Mouse (Mus musculus): ENCODE measurements at regions not wholly inside any gene's neighbourhood (a gene's known extent, or its start where the extent isn't known, plus 50 kb on each side); places are given as distances from the start of the nearest gene placed in this dataset.

- whole genome bisulfite sequencing = 94% methylated on average over 1 of the region's 1 CpGs
- Histone ChIP-seq H3K4me2 (replicated peaks; ENCODE audit: low read depth, low read length, severe bottlenecking) (no peak overlapping the region), H3K9me3 (ENCODE audit: control insufficient read depth, low read length) (no peaks in the 10 kb centered on the region), H3K4me3 (replicated peaks; ENCODE audit: low read length) (no peak overlapping the region), H3K27ac (replicated peaks; ENCODE audit: low read depth, low read length) (no peak overlapping the region), H3K36me3 (ENCODE audit: control insufficient read depth, insufficient read depth, low read length) (no peaks in the 10 kb centered on the region), H3K4me1 (ENCODE audit: control insufficient read depth, insufficient read depth, low read length) (no peaks in the 10 kb centered on the region), H3K9ac (ENCODE audit: low read depth, low read length, severe bottlenecking) (no peak overlapping the region), H3K27me3 (ENCODE audit: control insufficient read depth, insufficient read depth, low read length) (no peaks in the 10 kb centered on the region)
- no peak for TF ChIP-seq POLR2A (IDR thresholded peaks at IDR 0.05; ENCODE audit: borderline replicate concordance, extremely low read depth, insufficient read depth, insufficient read length)
- no peak for ATAC-seq (ENCODE audit: low FRiP score, low read depth)
- DNase-seq (ENCODE audit: low spot score) = no peak
Measured at GRCm38 (mm10) chr2:147980408-147980807, 66.4 kb downstream of the Foxa2 start.

DNA sequence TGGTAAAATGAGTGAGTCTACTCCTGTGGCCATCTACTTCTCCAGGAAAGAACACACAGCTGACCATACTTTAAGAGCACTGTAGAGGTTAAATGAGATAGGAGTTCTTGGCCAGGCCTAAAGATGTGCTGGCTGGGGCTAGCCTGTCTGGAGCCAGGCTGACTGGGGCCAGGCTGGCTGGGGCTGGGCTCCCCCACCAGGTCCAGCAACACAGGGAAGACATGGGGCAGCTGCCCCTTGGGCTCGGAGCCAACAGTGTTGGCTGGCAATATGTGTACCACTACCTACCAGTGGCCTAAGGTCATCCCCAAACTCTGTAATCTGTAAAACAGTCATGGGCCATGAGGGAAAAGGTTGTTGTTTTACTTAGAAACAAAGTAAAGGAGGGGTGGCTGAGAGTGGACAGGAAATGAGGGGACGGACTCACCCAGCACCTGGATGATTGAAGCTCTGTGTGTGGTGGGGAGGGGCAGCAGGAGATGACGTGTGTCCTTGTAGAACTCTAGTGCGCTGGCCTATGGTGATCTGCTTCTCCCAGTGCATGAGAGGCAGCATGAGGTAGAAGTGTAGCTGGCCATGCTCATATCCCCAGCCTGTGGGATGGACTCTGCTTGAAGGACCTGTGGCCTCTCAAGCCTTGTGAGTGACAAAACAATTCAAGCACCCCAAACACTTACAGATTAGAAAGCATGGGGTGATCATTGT lies 67.0 kb downstream of the Foxa2 start:
- Histone ChIP-seq H3K9ac (ENCODE audit: low read depth, low read length, severe bottlenecking) (no peak overlapping the region), H3K4me1 (ENCODE audit: control insufficient read depth, insufficient read depth, low read length) (no peaks in the 10 kb centered on the region), H3K27ac (replicated peaks; ENCODE audit: low read depth, low read length) (no peak overlapping the region), H3K9me3 (ENCODE audit: control insufficient read depth, low read length) (no peaks in the 10 kb centered on the region), H3K36me3 (ENCODE audit: control insufficient read depth, insufficient read depth, low read length) (no peaks in the 10 kb centered on the region), H3K4me3 (replicated peaks; ENCODE audit: low read length) (no peak overlapping the region), H3K4me2 (replicated peaks; ENCODE audit: low read depth, low read length, severe bottlenecking) (no peak overlapping the region), H3K27me3 (ENCODE audit: control insufficient read depth, insufficient read depth, low read length) (no peaks in the 10 kb centered on the region)
- no peak for TF ChIP-seq POLR2A (IDR thresholded peaks at IDR 0.05; ENCODE audit: borderline replicate concordance, extremely low read depth, insufficient read depth, insufficient read length)
- 81% methylated on average over 4 of the region's 4 CpGs for WGBS
- ATAC-seq (ENCODE audit: low FRiP score, low read depth) (no peak), DNase-seq (ENCODE audit: low spot score) (no peak)

DNA sequence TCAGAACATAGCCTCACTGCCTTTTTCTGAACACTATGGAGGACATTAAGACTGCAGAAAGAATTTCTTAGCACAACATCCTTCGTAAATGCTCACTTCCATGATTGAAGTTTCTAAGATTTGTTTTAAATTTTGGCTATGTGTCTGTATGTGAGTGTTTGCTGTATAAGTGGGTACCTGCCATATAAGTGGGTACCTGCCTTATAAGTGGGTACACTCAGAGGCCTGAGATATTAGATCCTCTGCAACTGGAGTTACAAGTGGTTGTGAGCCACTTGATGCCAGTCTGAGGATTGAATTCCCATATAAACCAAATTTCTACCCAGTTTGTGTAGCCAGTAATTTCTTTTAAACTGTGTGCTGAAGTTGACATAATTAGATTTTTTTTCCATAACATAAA lies 67.8 kb downstream of the Foxa2 start:
- H3K4me3 ChIP-seq (replicated peaks; ENCODE audit: low read length) = no peak overlapping the region
- H3K36me3 ChIP-seq (ENCODE audit: control insufficient read depth, insufficient read depth, low read length) = no peaks in the 10 kb centered on the region
- no peak overlapping the region for H3K9ac ChIP-seq (ENCODE audit: low read depth, low read length, severe bottlenecking)
- ATAC-seq (ENCODE audit: low FRiP score, low read depth) (no peak), DNase-seq (ENCODE audit: low spot score) (no peak)
- H3K9me3 ChIP-seq (ENCODE audit: control insufficient read depth, low read length) = no peaks in the 10 kb centered on the region
- H3K4me1 ChIP-seq (ENCODE audit: control insufficient read depth, insufficient read depth, low read length) = no peaks in the 10 kb centered on the region
- H3K27ac ChIP-seq (replicated peaks; ENCODE audit: low read depth, low read length) = no peak overlapping the region
- no peak overlapping the region for H3K4me2 ChIP-seq (replicated peaks; ENCODE audit: low read depth, low read length, severe bottlenecking)
- TF ChIP-seq POLR2A (IDR thresholded peaks at IDR 0.05; ENCODE audit: borderline replicate concordance, extremely low read depth, insufficient read depth, insufficient read length) = no peak
- WGBS = 84% methylated on average over 1 of the region's 1 CpGs
- H3K27me3 ChIP-seq (ENCODE audit: control insufficient read depth, insufficient read depth, low read length) = no peaks in the 10 kb centered on the region

DNA sequence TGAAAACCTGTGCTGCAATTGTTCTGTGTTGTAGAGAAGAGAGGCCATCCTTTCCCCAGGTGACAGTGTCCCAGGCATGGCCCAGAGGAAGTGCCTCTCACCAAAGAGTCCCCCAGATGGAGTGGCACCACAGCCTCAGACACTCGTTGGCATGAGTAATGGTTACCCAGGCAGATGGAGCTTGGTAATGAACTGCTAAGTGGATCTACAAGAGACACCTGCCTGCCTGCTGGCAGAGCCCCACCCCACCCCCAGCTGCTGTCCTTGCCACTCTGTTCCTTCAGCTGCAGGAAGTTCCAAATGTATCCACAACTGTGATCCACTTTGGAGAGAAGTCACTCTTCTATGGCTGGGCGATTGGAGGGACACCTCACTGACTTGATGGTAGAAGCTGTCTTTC lies 72.0 kb downstream of the Foxa2 start:
- Histone ChIP-seq H3K36me3 (ENCODE audit: control insufficient read depth, insufficient read depth, low read length) (no peaks in the 10 kb centered on the region), H3K27me3 (ENCODE audit: control insufficient read depth, insufficient read depth, low read length) (no peaks in the 10 kb centered on the region), H3K9me3 (ENCODE audit: control insufficient read depth, low read length) (no peaks in the 10 kb centered on the region), H3K4me2 (replicated peaks; ENCODE audit: low read depth, low read length, severe bottlenecking) (no peak overlapping the region), H3K4me3 (replicated peaks; ENCODE audit: low read length) (no peak overlapping the region), H3K27ac (replicated peaks; ENCODE audit: low read depth, low read length) (no peak overlapping the region), H3K9ac (ENCODE audit: low read depth, low read length, severe bottlenecking) (no peak overlapping the region), H3K4me1 (ENCODE audit: control insufficient read depth, insufficient read depth, low read length) (no peaks in the 10 kb centered on the region)
- TF ChIP-seq POLR2A (IDR thresholded peaks at IDR 0.05; ENCODE audit: borderline replicate concordance, extremely low read depth, insufficient read depth, insufficient read length) = no peak
- no peak for DNase-seq (ENCODE audit: low spot score)
- ATAC-seq (ENCODE audit: low FRiP score, low read depth) = no peak
- WGBS = 49% methylated on average over 2 of the region's 2 CpGs

DNA sequence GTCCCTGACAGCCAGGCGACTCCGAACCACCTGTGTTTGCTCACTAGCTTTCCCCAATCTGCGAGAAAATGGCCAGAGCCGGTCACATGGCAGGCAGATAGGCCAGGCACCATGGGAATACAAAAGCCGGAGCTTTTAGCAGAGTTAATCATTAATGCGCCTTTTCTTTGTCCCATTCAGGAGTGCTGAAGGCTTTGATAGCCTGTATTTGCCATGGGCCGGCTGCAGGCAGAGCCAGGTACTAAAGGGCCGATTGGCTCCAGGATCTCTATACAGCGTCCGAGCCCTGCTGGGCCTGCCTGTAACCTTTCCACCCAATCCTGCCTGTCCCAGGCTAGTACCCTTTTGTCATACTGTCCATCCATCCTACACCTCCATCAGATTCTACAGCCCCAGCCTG lies 78.1 kb downstream of the Foxa2 start:
- Histone ChIP-seq H3K9ac (ENCODE audit: low read depth, low read length, severe bottlenecking) (no peak overlapping the region), H3K4me3 (replicated peaks; ENCODE audit: low read length) (no peak overlapping the region), H3K4me1 (ENCODE audit: control insufficient read depth, insufficient read depth, low read length) (no peaks in the 10 kb centered on the region), H3K36me3 (ENCODE audit: control insufficient read depth, insufficient read depth, low read length) (no peaks in the 10 kb centered on the region), H3K27me3 (ENCODE audit: control insufficient read depth, insufficient read depth, low read length) (no peaks in the 10 kb centered on the region), H3K4me2 (replicated peaks; ENCODE audit: low read depth, low read length, severe bottlenecking) (no peak overlapping the region), H3K9me3 (ENCODE audit: control insufficient read depth, low read length) (no peaks in the 10 kb centered on the region), H3K27ac (replicated peaks; ENCODE audit: low read depth, low read length) (no peak overlapping the region)
- DNase-seq (ENCODE audit: low spot score) (no peak), ATAC-seq (ENCODE audit: low FRiP score, low read depth) (no peak)
- TF ChIP-seq POLR2A (IDR thresholded peaks at IDR 0.05; ENCODE audit: borderline replicate concordance, extremely low read depth, insufficient read depth, insufficient read length) = no peak
- WGBS = 49% methylated on average over 10 of the region's 10 CpGs

All from limb, embryonic 14.5 days (tissue).